Mouse (Mus musculus) embryonic facial prominence, embryonic 15.5 days (tissue): ENCODE data around the gene Fbxo42. TPM values are rescaled to one million over a fixed set of nuclear protein-coding genes. Genes with fewer than 3 reads are reported as not detected.
A peak's percentile ranks its signal among the peaks of the same experiment; 100 is the strongest.

ENCODE experiments used
- ATAC-seq: fragments of 200-750 bp; cut with Nextera tagmentation; 2 replicates; pipeline ENCODE4 v1.8.0; 2017; ENCODE audit warnings: low read depth, moderate TSS enrichment; ENCODE audit not compliant: insufficient number of reproducible peaks, low FRiP score, low TSS enrichment
- H3K27ac ChIP-seq: fragments of 300-500 bp; sonication (generic); replicated peaks from 2 replicates; pipeline ENCODE4 v1.5.1; 2015; ENCODE audit warnings: mild to moderate bottlenecking, inconsistent platforms
- H3K27me3 ChIP-seq: fragments of 300-500 bp; sonication (generic); 2 replicates; pipeline ENCODE4 v1.6.1; 2015; ENCODE audit warnings: inconsistent platforms
- H3K36me3 ChIP-seq: fragments of 300-500 bp; sonication (generic); 2 replicates; pipeline ENCODE4 v1.6.1; 2015; ENCODE audit warnings: mild to moderate bottlenecking, inconsistent platforms
- H3K4me1 ChIP-seq: fragments of 300-500 bp; sonication (generic); 2 replicates; pipeline ENCODE4 v1.6.1; 2015; ENCODE audit warnings: inconsistent platforms
- H3K4me2 ChIP-seq: fragments of 300-500 bp; sonication (generic); replicated peaks from 2 replicates; pipeline ENCODE4 v1.6.1; 2015; ENCODE audit warnings: mild to moderate bottlenecking, inconsistent platforms
- H3K4me3 ChIP-seq: fragments of 300-500 bp; sonication (generic); replicated peaks from 2 replicates; pipeline ENCODE4 v1.5.1; 2015; ENCODE audit warnings: mild to moderate bottlenecking, inconsistent platforms
- H3K9ac ChIP-seq: fragments of 300-500 bp; sonication (generic); 2 replicates; pipeline ENCODE4 v1.6.1; 2015; ENCODE audit warnings: inconsistent platforms
- H3K9me3 ChIP-seq: fragments of 300-500 bp; sonication (generic); replicated peaks from 2 replicates; pipeline ENCODE4 v1.6.1; 2016; ENCODE audit warnings: inconsistent platforms
- WGBS: fragments of 180-500 bp; shearing (Covaris S2); methylation state at CpG from one replicate; pipeline ENCODE4 v1.1.7; 2015; 5-methylcytosine and 5-hydroxymethylcytosine counted together
- polyA plus RNA-seq: library from polyadenylated mRNA; unstranded; fragments of >200 nt; fragmentation: Nextera tagmentation; extraction: Ambion mirVana; gene quantifications from 2 replicates; pipeline ENCODE4 v1.2.1, GENCODE M21; 2015

Fbxo42 gene
- polyA plus RNA-seq, 1 experiment from 2014 or later, result 23.7 TPM

DNA sequence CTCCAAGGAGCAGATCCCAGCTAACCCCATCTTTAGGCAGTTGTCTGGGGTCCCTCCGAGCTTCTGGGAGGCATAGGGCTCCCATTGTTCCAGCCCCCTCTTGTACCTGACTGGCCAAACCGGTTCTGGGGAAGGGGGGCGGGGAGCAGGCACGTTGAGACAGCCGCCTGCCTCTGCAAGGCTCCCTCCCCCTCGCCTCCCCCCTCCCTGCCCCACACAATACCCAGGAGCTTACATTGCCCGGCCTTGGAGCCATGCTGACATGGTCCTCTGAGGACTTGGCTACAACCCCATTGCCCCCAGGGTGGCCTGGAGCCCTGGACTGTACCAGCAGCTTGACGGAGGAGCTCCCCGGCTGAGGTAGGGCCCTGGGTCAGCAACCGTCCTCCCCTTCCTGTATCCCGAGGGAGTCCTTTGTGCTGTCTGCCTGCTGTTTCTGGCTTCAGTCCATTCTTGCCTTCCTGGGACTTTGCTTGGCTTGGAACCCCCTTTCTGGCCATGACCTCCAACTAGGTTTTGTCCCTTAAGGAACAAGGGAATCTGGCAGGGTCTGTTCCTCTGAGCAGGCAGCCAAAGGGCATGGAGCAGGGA lies 95.0 kb downstream of the Fbxo42 start:
- Histone ChIP-seq H3K36me3 (no peaks in the 10 kb centered on the region), H3K4me3 (peak overlapping the region; percentile 46), H3K4me1 (peaks cover 92% of the 10 kb centered on the region), H3K9ac (no peak overlapping the region), H3K9me3 (no peaks in the 10 kb centered on the region), H3K27me3 (peaks cover 32% of the 10 kb centered on the region), H3K27ac (peak overlapping the region; percentile 94), H3K4me2 (peak overlapping the region; percentile 68)
- 8% methylated on average over 11 of the region's 11 CpGs for WGBS
- peak; percentile 16; the same call in 1 of the 2 replicates for ATAC-seq

DNA sequence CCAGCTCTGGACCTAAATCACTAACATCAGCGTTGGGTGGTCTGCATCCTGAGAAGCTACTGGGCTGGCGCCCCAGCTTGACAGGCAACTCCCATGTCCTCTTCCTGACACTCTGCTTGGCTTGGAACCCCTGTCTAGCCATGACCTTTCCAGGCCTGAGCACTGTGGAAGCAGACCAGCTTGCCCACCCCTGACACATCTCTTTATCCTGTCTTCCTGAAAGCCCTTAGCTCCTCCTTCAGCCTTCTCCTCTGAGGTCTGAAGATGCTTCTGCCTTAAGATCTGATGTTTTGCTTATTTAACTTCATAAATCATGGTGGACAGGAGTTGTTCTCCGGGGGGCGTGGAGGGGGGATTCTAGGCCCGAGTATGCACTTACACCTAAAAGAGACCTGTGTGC lies 95.9 kb downstream of the Fbxo42 start:
- Histone ChIP-seq H3K4me1 (peaks cover 97% of the 10 kb centered on the region), H3K27me3 (peaks cover 37% of the 10 kb centered on the region), H3K27ac (peak overlapping the region; percentile 94), H3K4me2 (peak overlapping the region; percentile 68), H3K9me3 (no peaks in the 10 kb centered on the region), H3K9ac (no peak overlapping the region), H3K4me3 (peak overlapping the region; percentile 46), H3K36me3 (no peaks in the 10 kb centered on the region)
- no peak for ATAC-seq
- 59% methylated on average over 5 of the region's 5 CpGs for WGBS

DNA sequence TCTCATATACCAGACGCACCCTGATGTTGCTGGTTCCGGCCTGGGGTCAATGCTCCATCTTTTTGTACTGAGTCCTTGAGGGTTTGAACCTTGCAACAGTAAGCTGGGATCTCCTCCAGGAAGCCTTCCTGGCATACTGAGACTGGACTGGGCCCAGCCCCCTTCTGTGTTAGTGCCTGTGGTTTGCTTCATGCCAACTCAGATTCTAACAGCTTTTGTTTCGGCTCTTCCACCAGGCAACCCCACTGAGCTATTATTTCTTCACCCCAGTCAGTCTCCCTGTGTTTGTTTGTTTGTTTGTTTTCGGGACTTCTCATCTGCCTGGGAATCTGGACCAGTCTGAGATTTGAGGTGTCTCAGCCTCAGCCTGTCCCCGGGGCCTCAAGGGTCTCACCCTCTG lies 96.7 kb downstream of the Fbxo42 start:
- Histone ChIP-seq H3K4me2 (peak overlapping the region; percentile 68), H3K36me3 (no peaks in the 10 kb centered on the region), H3K4me1 (peaks cover 96% of the 10 kb centered on the region), H3K9ac (no peak overlapping the region), H3K9me3 (no peaks in the 10 kb centered on the region), H3K27me3 (peaks cover 41% of the 10 kb centered on the region), H3K27ac (peak overlapping the region; percentile 94), H3K4me3 (peak overlapping the region; percentile 46)
- ATAC-seq, result no peak
- 44% methylated on average over 5 of the region's 5 CpGs for WGBS

DNA sequence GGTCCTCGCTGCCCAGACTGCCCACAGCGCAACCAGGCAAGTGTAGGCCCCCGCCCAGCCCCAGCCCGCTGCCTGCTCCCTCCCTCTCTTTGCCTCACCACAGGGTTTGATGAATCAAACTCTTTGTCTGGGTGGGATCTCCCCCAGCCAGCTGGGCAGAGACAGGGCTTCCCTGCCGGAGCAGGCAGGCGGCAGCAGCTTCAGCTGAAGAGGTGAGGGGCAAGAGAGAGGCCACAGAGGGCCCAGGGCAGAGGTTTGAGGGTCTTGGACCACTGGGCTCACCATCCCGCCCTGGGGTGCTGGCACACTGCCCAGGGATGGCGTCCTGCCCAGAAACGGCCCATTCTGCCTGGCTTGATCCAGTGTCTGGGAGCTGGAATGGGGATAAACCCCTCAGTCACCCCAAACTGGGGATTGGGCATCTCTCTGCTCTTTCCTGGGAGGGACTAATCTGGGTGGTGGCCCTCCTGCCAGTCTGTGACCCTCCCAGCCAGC lies 97.3 kb downstream of the Fbxo42 start:
- peak overlapping the region; percentile 68 for H3K4me2 ChIP-seq
- 4% methylated on average over 9 of the region's 9 CpGs for WGBS
- H3K27me3 ChIP-seq, result peaks cover 42% of the 10 kb centered on the region
- ATAC-seq, result peak; percentile 46
- peak overlapping the region; percentile 4; the same call in 1 of the 2 replicates for H3K9ac ChIP-seq
- peak overlapping the region; percentile 94 for H3K27ac ChIP-seq
- H3K9me3 ChIP-seq, result no peaks in the 10 kb centered on the region
- H3K36me3 ChIP-seq, result no peaks in the 10 kb centered on the region
- peaks cover 90% of the 10 kb centered on the region for H3K4me1 ChIP-seq
- H3K4me3 ChIP-seq, result peak overlapping the region; percentile 46

DNA sequence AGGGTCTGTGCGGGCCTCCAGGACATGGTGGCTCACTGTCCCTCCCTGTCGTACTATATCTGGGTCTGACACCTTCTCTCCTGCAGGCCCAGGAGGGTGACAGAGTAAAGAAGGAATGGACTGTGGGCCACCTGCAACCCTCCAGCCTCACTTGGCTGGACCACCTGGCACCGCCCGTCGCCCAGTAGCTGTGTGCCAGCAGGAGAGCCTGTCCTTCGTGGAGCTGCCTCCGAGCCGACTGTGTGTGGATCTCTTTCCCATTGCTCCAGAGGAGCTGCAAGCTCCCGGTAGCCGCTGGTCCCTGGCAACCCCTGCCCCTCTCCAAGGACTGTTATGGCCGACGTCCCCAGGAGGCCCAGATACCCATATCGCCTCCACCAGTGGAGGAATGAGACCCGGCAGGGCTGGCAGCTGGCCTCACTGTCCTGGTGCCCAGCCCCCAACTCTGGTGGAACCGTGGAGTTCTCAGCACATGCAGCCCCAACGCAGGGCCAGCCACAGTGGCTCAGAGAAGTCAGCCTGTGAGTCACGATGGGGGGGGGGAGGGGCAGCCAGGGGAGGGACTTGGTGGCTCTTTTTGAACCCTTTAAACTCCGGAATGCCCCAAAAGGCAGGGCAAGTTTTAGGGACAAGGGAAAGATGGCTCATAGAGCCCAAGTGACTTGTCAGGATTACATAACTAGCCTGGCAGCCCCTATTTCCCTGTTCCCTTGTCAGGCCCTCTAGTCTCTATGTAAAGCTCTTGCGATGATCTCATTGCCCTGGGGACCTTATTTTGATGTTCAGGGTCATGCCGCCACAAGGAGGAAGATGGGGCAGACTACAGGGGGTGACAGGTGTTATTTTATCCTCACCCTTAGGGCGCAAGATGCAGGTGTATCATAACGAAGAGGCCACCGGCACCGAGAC lies 98.6 kb downstream of the Fbxo42 start:
- no peak for ATAC-seq
- Histone ChIP-seq H3K27me3 (peaks cover 38% of the 10 kb centered on the region), H3K4me3 (peak overlapping the region; percentile 46), H3K4me1 (peaks cover 76% of the 10 kb centered on the region), H3K9ac (peak overlapping the region; percentile 35; the same call in 1 of the 2 replicates), H3K36me3 (peaks cover 11% of the 10 kb centered on the region), H3K9me3 (no peaks in the 10 kb centered on the region), H3K27ac (peak overlapping the region; percentile 94), H3K4me2 (peak overlapping the region; percentile 68)
- WGBS, result 26% methylated on average over 24 of the region's 24 CpGs

DNA sequence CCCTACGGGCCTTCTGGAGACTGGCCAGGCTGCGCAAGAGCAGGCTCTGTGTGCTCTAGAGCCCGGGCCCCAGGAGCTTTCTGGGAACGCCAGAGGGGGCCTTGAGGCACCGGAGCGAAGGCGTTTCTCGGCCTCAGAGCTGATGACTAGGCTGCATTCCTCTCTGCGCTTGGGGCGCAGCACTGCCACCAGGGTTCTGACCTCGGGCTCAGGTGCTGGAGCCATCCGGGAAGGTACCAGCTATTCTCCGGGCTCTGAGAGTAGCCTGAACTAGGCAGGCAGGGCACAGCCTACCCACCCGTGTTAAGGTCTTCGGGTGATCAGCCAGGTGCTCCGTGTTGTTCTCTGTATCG lies 99.3 kb downstream of the Fbxo42 start:
- peaks cover 35% of the 10 kb centered on the region for H3K27me3 ChIP-seq
- H3K36me3 ChIP-seq, result peaks cover 16% of the 10 kb centered on the region
- peak overlapping the region; percentile 68 for H3K4me2 ChIP-seq
- peaks cover 70% of the 10 kb centered on the region for H3K4me1 ChIP-seq
- H3K9me3 ChIP-seq, result no peaks in the 10 kb centered on the region
- H3K9ac ChIP-seq, result 0 out of 2 replicates have a peak overlapping the region, but pooled peaks have one; percentile 35
- H3K27ac ChIP-seq, result peak overlapping the region; percentile 94; the same call in 1 of the 2 replicates
- no peak for ATAC-seq
- WGBS, result 6% methylated on average over 17 of the region's 17 CpGs
- peak overlapping the region; percentile 46 for H3K4me3 ChIP-seq

DNA sequence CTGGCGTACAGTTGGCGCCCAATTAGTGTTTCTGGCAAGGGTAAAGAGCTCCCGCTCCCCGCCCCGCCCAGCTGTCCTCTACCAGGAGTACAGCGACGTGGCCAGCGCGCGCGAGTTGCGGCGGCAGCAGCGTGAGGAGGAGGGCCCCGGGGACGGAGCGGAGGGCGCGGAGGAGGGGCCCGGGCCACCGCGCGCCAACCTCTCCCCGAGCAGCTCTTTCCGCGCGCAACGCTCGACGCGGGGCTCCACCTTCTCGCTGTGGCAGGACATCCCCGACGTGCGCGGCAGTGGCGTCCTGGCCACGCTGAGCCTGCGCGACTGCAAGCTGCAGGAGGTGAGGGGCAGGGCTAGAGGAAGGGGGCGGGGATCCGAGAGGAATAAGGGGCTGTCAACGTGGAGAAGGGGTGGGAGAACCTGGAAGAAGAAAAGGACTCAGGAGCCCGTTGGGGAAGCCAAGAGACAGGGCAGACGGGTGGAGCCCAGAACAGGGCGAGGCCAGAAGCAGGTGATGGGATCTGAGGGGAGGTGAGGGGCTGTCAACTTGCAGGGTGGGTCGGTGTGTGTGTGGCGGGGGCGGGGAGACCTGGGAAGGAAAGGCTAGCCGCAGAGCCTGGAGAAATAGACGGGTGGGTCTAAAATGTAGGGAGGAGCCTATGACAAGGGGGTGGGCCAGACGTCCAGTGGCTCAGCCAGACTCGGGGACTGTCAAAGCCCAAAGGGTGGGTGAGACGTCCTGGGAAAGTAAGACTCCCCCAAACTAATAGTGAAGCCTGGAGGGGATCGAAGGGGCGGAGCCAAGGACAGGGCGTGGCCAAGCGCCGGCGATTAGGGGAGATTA lies 100.3 kb downstream of the Fbxo42 start:
- Histone ChIP-seq H3K27me3 (peaks cover 35% of the 10 kb centered on the region), H3K4me3 (peak overlapping the region; percentile 46), H3K4me1 (peaks cover 60% of the 10 kb centered on the region), H3K27ac (peak overlapping the region; percentile 66), H3K9ac (peak overlapping the region; percentile 35), H3K4me2 (peak overlapping the region; percentile 68), H3K36me3 (peaks cover 16% of the 10 kb centered on the region), H3K9me3 (no peaks in the 10 kb centered on the region)
- WGBS, result 1% methylated on average over 60 of the region's 60 CpGs
- peak; percentile 63 for ATAC-seq

DNA sequence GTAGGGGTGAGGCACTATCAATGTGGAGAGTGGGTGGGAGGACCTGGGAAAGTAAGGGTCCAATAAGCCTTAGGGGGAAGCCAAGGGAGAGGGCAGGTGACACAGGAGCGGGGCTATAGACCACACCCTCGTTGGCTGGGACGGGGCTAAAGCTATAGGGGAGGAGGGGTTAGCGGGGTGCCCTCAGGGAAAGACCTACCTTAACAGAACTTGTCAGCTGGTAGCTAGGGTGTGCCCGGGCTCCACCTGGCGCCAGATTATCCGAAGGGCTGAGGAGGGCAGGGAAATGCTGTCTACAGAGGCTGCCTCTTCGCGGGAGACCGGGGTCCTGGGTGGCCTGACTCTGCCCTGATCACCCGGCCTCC lies 100.9 kb downstream of the Fbxo42 start:
- 8% methylated on average over 11 of the region's 11 CpGs for WGBS
- H3K27ac ChIP-seq, result no peak overlapping the region
- peak overlapping the region; percentile 46 for H3K4me3 ChIP-seq
- no peaks in the 10 kb centered on the region for H3K9me3 ChIP-seq
- H3K9ac ChIP-seq, result no peak overlapping the region
- ATAC-seq, result no peak
- H3K4me2 ChIP-seq, result peak overlapping the region; percentile 68
- H3K27me3 ChIP-seq, result peaks cover 35% of the 10 kb centered on the region
- peaks cover 55% of the 10 kb centered on the region for H3K4me1 ChIP-seq
- H3K36me3 ChIP-seq, result peaks cover 16% of the 10 kb centered on the region

DNA sequence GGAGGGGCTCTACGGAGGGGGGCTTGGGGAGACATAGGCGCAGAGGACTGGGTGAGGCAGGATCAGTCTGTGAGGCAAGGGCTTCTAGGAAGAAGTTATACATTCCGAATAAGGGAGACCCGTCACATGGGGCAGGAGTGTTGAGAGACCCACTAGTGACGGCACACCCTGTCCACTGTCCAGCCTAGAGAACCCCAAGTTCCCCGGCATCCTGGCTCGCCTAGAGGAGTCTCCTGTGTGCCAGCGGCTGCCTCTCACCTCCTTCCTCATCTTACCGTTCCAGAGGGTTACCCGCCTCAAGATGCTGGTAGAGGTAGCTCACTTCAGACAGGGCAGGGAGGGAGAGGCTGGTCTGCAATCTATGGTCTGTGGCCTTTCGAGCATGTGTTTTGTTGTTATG lies 101.7 kb downstream of the Fbxo42 start:
- 75% methylated on average over 11 of the region's 11 CpGs for WGBS
- Histone ChIP-seq H3K4me1 (peaks cover 54% of the 10 kb centered on the region), H3K9ac (no peak overlapping the region), H3K27me3 (peaks cover 35% of the 10 kb centered on the region), H3K9me3 (no peaks in the 10 kb centered on the region), H3K4me3 (no peak overlapping the region), H3K4me2 (no peak overlapping the region), H3K27ac (no peak overlapping the region), H3K36me3 (peaks cover 16% of the 10 kb centered on the region)
- ATAC-seq, result no peak

DNA sequence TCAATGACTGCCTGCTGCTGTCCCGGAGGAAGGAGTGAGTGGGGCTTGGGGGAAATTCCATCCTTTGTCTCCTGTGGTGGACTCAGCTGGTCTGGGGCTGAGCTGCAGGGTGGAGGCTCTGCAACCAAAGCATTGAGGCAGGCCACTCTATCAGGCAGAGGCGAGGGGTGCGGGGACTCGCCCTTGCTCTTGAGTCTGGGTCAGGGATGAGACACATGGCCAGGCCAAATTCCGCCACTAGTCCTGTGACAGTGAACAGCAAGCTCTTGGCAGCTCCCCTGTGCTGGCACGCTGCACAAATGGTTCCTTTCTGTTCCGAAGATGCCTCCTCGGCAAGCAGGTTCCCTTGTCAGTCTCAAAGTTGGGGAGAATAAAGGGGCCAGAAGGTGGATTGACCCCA lies 103.4 kb downstream of the Fbxo42 start:
- no peak for ATAC-seq
- Histone ChIP-seq H3K36me3 (peaks cover 19% of the 10 kb centered on the region), H3K27ac (no peak overlapping the region), H3K27me3 (peaks cover 34% of the 10 kb centered on the region), H3K4me1 (peaks cover 46% of the 10 kb centered on the region), H3K4me3 (no peak overlapping the region), H3K4me2 (no peak overlapping the region), H3K9me3 (no peaks in the 10 kb centered on the region), H3K9ac (no peak overlapping the region)
- WGBS, result 77% methylated on average over 8 of the region's 8 CpGs

DNA sequence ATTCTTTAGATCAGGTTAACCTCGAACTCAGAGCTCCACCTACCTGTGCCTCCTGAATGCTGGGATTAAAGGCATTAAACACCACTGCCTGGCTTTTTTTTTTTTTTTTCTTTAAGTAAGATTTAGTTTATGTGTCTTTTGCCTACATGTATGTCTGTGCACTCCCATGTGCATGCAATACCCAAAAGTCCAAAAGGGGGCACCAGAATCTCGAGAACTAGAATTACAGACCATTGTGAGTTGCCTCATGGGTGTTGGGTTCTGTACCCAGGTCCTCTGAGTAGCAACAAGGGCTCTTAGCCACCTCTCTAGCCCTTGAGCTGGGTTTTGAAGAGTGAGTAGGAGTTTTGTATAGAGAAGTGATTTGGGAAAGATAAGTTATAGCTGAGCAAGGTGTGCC lies 104.9 kb downstream of the Fbxo42 start:
- WGBS, result 71% methylated on average over 2 of the region's 2 CpGs
- H3K27me3 ChIP-seq, result peaks cover 19% of the 10 kb centered on the region
- no peaks in the 10 kb centered on the region for H3K9me3 ChIP-seq
- H3K36me3 ChIP-seq, result peaks cover 26% of the 10 kb centered on the region
- no peak overlapping the region for H3K4me3 ChIP-seq
- H3K9ac ChIP-seq, result no peak overlapping the region
- peaks cover 30% of the 10 kb centered on the region for H3K4me1 ChIP-seq
- H3K4me2 ChIP-seq, result no peak overlapping the region
- ATAC-seq, result no peak
- no peak overlapping the region for H3K27ac ChIP-seq
